Mouse (Mus musculus): ENCODE data around the gene Akap10.
"Not testable (repeated sequence)": the region's sequence is repeated elsewhere in the genome, so short reads cannot be mapped to it uniquely, and the experiment has no call there.

The Akap10 gene

DNA sequence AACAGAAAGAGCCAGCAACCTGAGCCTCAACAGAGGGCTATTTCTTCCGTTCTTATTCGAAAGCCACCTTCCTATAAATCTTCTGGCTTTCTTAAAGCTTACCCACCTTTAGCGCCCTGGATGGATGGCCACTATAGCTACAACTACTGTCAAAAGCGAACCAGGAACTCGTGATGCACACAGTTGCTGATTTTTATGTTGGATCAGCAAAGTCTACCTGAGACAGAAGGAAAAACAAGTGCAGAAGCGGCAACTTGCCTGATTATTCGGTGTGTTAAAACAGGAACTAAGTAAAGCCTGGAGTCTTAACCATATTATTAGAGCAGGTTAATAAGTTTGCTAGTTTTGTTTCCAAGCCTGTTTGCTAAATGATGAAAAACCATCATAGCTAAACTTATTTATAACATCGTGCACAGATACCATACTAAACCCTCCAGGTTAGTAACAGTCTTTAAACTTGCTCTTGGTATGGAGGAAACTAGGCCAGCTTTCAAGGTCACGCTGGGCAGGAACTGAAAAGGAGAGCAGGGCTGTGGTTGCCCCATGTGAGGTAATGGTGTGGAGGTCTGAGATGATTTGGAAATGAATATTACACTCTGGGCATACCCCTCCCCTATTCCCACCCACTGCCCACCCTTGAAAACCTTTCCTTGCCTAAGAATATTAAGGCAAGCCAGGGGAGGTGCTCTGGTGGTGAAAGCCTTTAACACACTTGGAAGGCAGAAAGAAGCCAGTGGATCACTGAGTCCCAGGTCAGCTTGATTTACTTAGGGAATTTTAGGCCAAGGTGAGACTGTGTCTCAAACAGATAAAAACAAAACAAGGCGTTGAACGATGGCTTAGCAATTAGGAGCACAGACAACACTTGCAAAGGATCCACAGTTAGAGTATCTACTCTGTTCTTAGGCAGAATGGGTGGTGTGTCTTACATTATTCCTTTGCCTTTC is 861 bp upstream of the Akap10 start:
- DNase-seq (ENCODE audit: low spot score in 2 of 2): no peak

DNA sequence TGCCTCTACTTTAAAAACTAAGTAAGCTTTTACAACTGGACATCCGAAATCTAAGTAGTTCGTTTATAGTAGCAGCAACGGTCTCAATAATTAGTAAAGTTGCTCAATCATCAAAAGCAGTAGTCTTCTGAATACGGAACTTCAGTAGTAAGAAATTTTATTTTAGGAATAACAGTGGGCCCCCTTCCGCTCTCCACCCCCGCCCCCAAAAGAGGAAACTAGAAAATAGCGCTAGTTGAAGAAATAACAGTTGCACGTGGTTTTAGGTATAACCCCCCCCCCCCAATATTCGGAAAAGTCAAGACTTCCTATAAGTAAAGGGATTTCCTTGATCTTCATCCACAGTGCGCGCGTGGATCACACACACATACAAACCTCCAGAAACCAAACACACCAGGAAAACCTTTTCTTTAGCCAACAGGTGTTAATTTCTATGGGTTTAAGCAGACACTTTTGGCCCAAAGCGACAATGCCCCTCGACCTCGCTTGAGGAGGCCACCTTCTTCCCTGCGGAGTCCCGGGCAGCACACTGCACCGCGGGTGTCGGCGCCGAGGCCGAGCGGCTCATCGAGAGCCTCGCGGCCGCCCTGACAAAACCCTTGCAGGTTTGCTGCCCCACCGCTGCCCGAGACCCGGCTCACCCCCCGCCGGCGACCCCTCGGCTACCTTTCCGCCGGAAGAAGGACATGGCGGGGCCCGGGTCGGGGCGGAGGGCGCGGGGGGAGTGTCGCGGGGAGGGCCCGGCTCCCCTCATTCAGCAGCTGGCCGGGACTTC is 542 bp downstream of the Akap10 start:
- no peak for DNase-seq (ENCODE audit: low spot score in 2 of 2)

DNA sequence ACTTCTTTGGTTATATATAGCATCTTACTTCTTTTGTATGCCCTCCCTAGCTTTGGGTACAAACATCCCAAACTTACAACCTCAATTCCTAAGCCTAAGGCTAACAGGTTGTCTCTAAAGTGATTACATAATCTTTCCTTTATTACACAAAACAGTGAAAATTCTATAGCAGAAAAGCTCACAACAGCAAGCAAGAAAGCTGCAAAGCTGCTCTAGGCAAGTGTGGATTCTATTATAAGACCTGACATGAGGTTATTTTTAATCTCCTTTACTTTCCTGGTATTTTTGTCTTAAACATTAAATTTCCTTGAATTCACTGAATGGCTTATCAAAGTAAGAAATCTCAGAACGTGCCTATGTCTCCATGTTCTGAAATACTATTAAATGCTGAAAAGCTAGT is 6.7 kb downstream of the Akap10 start:
- DNase-seq (ENCODE audit: low spot score in 2 of 2): no peak

DNA sequence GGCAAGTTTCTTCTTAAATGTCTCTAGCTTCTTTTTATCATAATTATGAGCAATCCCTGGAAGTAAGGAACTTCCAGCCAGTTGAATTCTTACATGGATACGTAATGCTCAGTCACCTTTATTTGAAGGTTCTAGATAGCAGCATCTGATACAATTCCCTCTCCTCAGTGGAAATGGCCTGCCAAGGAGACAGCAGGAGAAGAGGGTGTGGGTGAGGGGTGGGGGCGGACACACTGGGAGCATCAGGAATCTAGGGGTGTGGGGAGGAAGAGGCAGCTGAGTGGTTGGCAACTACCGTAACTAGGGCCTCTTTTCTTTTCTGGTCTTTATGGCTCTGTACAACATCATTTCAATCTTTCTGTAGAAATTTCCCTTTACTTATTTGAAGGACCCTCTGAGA is 10.3 kb downstream of the Akap10 start:
- no peak for DNase-seq (ENCODE audit: low spot score in 2 of 2)

DNA sequence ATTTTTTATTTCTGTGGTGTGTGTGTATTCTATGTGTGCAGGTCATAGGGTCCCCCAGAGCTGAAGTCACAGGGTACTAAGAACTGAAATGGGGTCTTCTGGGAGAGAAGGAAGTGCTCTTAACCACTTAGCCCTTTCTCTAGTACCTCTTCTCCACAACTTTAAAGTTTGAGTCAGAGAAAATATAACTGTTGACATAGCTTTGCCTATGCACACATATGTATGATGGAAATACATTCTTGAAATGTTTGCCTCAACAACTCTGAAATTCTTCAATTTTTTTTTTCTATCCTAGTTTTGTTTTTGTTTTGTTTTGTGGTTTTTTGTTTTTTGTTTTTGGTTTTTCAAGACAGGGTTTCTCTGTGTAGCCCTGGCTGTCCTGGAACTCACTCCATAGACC is 21.7 kb downstream of the Akap10 start:
- DNase-seq (ENCODE audit: low spot score in 2 of 2): no peak

DNA sequence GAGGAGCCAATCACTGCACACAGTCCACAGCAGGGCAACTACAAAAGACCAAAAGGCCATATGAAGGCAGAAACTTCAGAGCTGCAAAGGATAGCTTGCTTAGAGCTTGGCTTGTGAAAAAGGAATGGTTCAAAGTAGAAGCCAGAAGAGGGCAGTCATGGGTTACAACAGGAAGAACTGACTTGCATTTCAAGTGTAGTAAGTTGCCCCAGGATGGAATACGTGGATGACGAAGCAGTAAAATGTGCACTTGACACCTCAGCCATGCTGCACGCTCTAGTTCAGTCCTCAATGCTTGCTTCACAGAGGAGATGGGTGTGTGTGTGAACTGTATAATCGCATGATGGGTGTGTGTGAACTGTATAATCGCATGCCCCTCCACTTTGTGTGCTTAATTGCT is 47.9 kb downstream of the Akap10 start:
- DNase-seq (ENCODE audit: low spot score in 2 of 2): no peak

DNA sequence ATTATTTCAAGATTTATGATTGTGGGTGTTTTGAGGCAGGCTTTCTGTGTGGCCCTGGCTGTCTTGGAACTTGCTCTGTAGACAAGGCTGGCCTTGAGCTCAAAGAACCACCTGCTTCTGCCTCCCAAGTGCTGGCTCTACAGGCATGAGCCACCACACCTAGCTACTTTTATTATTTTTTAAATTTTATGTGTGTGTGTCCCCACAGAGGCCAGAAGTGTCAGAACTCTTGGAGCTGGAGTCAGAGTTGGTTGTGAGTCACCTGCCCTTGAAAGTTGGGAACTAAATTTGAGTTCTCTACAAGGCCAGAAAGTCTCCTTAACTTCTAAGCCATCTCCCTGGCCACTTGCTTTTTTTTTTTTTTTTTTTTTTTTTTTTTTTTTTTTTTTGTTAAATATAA is 50.1 kb downstream of the Akap10 start:
- no peak for DNase-seq (ENCODE audit: low spot score in 2 of 2)

DNA sequence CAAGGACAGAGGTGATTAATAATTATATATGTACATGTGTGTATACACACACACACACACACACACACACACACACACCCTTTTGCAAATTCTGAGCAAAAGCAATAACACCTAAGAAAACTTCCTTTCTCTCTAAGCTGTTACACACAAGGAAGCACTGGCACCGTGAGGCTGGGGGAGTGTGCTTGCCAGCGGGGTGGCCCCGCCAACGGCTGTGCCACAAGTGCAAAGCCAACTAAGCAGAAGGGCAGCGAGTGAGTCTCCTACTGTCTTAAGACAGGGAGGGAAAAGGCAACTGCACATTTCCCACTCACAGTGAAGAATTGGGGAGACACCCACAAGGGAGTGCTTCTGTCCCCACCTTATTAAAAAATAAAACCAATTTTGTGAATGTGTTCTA is 58.2 kb downstream of the Akap10 start:
- DNase-seq (ENCODE audit: low spot score in 2 of 2): no peak

DNA sequence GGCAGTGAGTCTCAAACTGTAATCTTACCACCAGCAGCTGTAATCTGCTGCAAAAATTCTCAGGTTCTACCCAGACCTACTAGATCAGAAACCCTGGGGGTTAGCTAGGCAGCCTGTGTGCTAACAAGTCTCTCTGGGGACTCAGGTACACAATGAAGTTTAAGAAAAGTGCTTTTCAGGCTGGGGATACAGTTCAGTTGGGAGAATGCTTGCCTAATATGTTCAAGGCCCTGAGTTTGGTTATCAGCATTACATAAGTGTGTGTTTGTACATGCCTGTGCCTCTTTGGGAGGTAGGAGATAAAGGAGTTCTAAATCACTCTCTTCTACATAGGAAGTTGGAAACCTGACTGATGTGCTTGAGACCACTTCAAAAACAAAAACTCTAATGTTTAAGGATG is 63.2 kb downstream of the Akap10 start:
- DNase-seq (ENCODE audit: low spot score in 2 of 2): no peak

DNA sequence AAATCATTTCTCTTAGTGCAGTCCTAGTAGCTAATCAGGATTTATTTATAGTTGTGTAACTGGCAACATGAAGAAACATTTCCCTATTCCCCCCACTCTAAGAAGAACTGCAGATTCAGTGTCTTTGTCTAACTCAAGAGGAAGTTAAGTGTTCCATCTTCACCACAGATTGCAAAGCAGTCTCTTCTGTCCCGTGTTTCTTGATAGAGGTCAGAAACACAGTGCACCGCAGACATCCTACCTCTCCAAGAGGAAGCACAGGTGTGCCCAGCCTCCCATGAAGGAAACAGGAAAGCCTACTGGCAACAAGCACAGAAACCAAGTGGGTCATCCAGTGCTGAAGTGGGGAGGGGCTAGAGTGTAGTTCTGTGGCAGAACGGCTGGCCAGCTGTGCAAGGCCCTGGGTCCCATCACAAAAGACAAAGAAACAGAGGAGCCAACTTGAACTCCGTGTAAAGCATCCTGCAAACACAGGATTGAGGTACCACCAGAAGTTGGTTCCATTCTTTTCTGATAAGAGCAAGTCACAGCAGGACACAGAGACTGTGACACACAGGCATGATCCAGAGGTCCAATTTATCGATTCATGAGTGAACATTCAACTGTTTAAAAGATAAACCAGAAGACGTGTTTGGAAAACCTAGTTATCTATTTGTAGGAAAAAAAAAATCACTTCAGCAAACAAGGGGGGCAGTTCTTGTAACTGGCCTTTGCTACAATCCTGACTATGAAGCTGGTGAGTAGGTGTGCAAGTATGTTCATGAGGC is 68.1 kb downstream of the Akap10 start:
- DNase-seq (ENCODE audit: low spot score in 2 of 2): no peak

DNA sequence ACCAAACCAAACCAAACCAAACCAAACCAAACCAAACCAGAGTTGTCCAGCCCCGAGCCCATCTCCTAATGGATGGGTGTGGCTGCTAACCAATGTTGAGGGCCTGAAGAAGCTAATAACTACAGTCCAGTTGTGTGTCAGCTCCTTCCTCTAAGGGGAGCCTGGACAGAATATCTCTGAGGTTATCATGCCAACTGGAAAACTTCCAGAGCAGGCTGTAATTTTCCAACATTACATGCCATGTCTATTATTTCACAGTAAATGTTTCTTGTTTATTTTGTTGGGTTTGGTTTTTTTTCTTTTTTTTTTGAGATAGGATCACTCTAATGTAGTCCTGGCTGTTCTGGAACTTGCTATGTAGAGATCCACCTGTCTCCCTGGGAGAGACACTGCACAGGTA is 70.7 kb downstream of the Akap10 start:
- no peak for DNase-seq (ENCODE audit: low spot score in 2 of 2)

DNA sequence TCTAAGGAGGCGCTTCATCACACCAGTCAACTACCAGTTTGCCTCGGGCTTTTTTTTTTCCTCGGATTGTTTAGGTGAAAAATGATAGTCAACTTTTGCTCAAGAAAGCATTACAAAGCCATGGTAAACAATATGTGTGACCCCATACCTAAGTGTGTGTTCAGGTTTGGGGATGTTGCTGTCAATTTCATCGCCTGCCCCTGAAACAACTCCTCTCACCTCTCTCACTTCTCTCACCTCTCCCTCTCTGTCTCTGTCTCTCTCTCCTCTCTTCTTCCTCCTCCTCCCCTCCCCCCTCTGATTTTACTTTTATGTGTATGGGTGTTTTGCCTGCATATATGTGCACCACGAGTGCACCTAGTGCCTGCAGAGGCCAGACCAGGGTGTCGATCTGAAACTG is 74.5 kb downstream of the Akap10 start:
- DNase-seq (ENCODE audit: low spot score in 2 of 2): no peak

DNA sequence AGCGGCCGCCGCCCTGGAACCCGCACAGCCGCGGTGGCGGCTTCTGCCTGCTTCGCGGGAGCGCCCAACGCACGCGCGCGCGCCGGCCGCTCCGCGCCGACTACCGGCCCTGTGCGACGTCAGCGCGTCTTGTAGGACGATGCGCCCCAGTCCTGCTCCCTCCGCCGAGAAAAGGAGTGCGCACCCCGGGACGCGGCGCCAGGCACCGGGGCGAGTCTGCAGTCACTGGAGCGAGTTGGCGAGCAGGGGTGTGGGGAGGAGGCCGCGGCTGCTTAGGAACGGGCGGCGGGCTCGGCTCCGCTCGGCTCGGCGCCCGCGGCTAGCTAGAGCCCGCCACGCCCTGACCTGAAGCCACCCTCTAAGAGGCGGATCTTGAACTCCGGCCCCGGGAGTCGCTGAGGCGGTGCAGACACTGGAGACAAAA is 75.1 kb downstream of the Akap10 start, which contains the start of gene Ulk2:
TSS of gene Ulk2 (minus strand) at position 86 of the 424 bp plus-strand sequence.
- DNase-seq (ENCODE audit: low spot score in 2 of 2): peak; percentile 68 to 92

DNA sequence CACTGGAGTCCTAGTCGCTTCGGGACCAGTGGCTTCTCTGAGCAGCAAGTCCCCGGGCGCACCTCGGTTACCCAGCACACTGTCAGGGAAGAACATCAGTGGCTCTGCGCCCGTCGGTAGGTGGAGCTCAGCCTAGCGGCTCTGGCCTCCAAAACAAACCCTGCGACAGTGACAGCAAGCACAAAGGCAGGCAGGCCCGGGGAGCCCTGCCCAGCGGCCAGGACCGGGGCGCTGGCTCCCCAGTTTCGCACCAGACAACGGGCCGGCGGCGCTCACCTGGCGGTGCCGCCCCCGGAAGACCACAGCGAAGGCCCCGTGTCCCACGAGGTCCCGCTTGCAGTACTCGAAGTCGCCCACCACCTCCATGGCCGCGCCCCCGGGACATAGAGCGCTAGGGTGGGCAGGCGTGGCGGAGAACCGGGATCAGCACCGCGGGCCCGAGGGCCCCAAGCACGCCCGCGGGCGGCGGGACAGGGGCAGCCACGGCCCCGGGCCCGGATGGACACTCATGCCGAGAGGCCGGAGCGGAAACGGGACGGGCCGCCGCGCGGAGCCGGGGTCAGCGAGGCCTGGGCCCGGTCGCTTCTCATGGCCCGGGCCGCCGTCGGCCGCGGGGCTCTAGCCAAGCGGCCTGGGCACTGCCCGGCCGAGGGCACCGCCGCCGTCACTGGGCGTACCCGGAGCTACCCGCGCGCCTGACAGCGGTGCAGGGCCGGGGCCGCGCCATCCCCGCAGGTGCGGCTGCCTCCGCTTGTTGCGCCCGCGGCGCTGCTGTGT is 75.7 kb downstream of the Akap10 start:
- DNase-seq (ENCODE audit: low spot score in 2 of 2): peak; percentile 39 to 75

DNA sequence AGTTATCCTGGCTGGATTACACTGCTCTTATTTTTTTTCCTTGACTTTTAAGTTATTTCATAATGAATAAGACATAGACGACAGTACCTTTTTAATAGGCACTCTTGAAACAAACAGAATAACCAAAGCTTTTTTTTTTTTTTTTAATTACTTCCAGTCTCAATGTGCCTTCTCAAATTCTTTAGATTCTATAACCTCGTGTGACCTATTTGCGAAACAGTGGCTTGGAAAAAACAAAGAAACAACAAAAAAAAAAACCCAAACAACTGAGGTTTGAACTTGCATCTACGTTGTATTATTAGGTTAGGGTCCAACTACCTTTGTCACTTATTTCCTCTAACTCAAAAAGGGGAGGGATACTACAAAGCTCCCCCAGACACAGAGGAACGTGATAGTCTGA is 76.4 kb downstream of the Akap10 start:
- no peak for DNase-seq (ENCODE audit: low spot score in 2 of 2)

DNA sequence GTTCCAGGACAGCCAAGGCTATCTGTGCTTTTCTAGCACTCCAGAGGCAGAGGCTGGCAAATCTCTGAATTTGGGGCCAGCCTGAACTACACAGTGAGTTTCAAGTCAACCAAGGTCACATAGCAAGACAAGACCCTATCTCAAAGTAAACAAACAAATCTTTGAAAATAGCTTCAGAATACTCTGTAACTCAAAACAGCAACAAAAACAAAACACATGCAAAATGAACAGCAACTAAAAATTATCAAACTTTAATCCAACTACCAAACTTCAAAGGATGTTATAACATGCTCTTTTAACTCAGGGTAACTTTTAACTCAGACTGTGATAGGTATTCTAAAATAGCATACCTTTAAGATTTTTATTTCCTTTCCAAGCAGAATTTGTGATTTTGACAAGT is 77.1 kb downstream of the Akap10 start:
- no peak for DNase-seq (ENCODE audit: low spot score in 2 of 2)

DNA sequence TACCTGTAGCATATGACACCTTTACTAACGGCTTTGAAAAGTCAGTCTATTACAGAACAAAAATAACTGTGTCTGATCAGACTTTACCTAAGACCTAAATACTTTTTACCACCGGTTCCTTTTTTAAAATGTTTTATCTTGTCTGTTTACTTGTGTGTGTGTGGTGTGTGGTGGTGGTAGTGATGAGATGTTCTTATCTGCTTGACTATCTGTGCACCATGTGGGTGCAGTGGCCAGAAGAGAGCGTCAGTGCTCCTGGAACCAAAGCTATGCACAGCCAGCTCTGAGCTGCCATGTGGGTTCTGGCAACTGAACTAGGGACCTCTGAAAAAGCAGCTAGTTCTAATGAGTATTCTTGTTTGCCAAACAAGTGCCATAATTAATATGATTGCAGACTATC is 78.9 kb downstream of the Akap10 start:
- DNase-seq (ENCODE audit: low spot score in 2 of 2): no peak

DNA sequence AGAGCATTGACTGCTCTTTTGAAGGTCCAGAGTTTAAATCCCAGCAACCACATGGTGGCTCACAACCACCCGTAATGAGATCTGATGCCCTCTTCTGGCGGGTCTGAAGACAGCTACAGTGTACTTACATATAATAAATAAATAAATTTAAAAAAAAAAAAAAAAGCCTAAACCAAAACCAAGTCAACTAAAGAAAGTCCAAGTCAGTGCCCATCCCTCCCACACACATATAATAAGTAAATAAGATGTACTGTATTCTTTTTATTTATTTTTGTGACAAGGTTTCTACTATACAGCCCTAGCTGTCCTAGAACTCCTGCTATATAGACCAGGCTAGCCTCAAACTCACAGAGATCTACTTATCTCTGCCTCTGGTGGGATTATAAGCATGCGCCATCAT is 89.4 kb downstream of the Akap10 start:
- not testable (repeated sequence) for DNase-seq (ENCODE audit: low spot score in 2 of 2)

DNA sequence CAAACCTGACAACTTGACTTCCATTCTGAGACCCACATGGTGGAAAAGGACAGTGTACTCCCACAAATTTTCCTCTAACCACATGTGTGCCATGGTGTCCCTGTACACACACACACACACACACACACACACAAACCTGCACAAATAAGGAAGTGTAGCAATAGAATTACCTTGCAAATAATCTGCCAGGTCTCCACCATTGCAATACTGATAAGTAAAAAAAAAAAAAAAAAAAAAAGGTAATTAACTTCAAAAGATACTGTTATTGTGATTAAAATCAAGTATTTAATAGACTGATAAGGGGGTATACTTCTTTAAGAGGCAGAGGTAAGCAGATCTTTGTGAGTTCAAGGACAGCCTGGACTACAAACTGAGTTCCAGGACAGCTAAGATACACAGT is 90.1 kb downstream of the Akap10 start:
- DNase-seq (ENCODE audit: low spot score in 2 of 2): no peak

DNA sequence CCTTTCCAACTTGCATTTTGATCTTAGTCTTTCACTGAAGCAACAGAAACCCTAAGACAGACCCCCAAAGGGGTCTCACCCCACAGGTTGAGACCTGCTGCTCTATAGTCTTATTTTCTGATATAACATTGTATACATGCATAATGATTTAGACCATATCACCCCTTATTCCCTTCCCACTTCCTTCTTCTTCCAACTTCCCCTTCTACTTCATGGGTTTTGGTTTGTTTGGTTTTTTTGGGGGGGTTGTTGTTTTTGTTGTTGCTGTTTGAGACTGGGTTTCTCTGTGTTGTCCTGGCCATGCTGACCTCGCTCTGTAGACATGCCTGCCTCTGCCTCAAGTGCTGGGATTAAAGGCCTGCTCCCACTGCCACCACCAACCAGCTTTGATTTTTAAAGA is 90.9 kb downstream of the Akap10 start:
- DNase-seq (ENCODE audit: low spot score in 2 of 2): no peak

Measured in cerebellum, postnatal 4 days (tissue).